Mouse (Mus musculus): Measurements from ENCODE around the gene Abhd12. TPM values are rescaled to one million over a fixed set of nuclear protein-coding genes. Genes with fewer than 3 reads are reported as not detected.

Abhd12 gene
- polyA plus RNA-seq, 1 experiment from 2014 or later = 63.0 TPM

DNA sequence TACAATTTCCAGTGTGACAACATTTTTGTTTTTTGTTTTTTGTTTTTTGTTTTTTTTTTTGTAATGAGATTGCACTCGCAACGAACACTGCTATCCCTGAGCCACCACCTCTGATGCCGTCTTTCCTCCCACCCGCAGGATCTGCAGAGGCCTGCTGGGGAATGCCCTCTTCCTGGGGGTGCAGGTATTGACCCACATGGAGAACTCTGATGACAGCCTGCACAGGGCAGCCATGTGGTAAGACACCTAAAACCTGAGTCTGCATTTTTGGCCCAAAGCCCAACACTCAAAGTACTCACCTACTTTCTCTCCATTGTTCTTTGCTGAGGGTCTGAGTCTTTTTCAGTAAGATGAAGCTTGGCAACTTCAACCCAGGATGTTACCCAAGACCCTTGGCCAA is 30.1 kb upstream of the Abhd12 start:
- H3K27ac ChIP-seq (ENCODE audit: low read length) = no peak overlapping the region
- ATAC-seq (ENCODE audit: insufficient number of reproducible peaks, insufficient read depth, low FRiP score, low read depth) = no peak
- H3K4me3 ChIP-seq (ENCODE audit: low read depth, low read length) = no peak overlapping the region
- H3K9me3 ChIP-seq (ENCODE audit: control insufficient read depth, low read depth, low read length) = no peaks in the 10 kb centered on the region
- H3K27me3 ChIP-seq (ENCODE audit: control insufficient read depth, insufficient read depth, low read length) = no peaks in the 10 kb centered on the region
- peaks cover 24% of the 10 kb centered on the region for H3K36me3 ChIP-seq (ENCODE audit: control insufficient read depth, insufficient read depth, low read length)
- H3K4me1 ChIP-seq (ENCODE audit: control insufficient read depth, insufficient read depth, low read length) = no peaks in the 10 kb centered on the region
- WGBS = 92% methylated on average over 4 of the region's 4 CpGs
- no peak overlapping the region for H3K9ac ChIP-seq (replicated peaks; ENCODE audit: low read depth, low read length)
- H3K4me2 ChIP-seq (replicated peaks; ENCODE audit: low read depth, low read length) = no peak overlapping the region

GRCm38 (mm10) chr2:150933482-150933881 is 28.9 kb upstream of the Abhd12 start:
- H3K27ac ChIP-seq (ENCODE audit: low read length) = no peak overlapping the region
- no peak overlapping the region for H3K4me3 ChIP-seq (ENCODE audit: low read depth, low read length)
- no peaks in the 10 kb centered on the region for H3K4me1 ChIP-seq (ENCODE audit: control insufficient read depth, insufficient read depth, low read length)
- peaks cover 24% of the 10 kb centered on the region for H3K36me3 ChIP-seq (ENCODE audit: control insufficient read depth, insufficient read depth, low read length)
- no peak for ATAC-seq (ENCODE audit: insufficient number of reproducible peaks, insufficient read depth, low FRiP score, low read depth)
- WGBS = 81% methylated on average over 19 of the region's 19 CpGs
- H3K9me3 ChIP-seq (ENCODE audit: control insufficient read depth, low read depth, low read length) = no peaks in the 10 kb centered on the region
- no peak overlapping the region for H3K4me2 ChIP-seq (replicated peaks; ENCODE audit: low read depth, low read length)
- H3K27me3 ChIP-seq (ENCODE audit: control insufficient read depth, insufficient read depth, low read length) = no peaks in the 10 kb centered on the region
- no peak overlapping the region for H3K9ac ChIP-seq (replicated peaks; ENCODE audit: low read depth, low read length)

- Histone ChIP-seq H3K27ac (ENCODE audit: low read length) (no peak overlapping the region), H3K4me3 (ENCODE audit: low read depth, low read length) (no peak overlapping the region), H3K9me3 (ENCODE audit: control insufficient read depth, low read depth, low read length) (no peaks in the 10 kb centered on the region), H3K4me1 (ENCODE audit: control insufficient read depth, insufficient read depth, low read length) (no peaks in the 10 kb centered on the region), H3K4me2 (replicated peaks; ENCODE audit: low read depth, low read length) (no peak overlapping the region), H3K9ac (replicated peaks; ENCODE audit: low read depth, low read length) (no peak overlapping the region), H3K27me3 (ENCODE audit: control insufficient read depth, insufficient read depth, low read length) (no peaks in the 10 kb centered on the region), H3K36me3 (ENCODE audit: control insufficient read depth, insufficient read depth, low read length) (peaks cover 20% of the 10 kb centered on the region)
- WGBS = 72% methylated on average over 3 of the region's 3 CpGs
- ATAC-seq (ENCODE audit: insufficient number of reproducible peaks, insufficient read depth, low FRiP score, low read depth) = no peak
Measured at GRCm38 (mm10) chr2:150930806-150931205, 26.3 kb upstream of the Abhd12 start.

DNA sequence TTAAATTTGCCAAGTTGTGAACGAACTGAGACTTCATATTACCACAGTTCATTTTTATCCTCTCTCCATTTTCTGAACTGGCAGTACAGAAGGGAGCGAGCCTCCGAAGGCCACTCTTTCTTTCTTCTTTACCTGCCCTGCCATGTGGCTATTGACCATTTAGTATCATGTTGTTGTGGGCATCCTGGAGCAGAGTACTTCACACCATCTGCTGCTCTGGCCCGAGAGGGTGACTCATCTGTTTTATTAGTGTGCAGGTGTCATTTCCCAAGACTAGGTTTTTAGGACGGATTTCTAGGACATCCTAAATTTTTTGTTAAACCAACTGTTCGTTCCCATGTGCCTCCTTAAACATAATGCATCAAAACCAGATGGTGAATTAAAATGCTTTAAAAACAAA is 24.6 kb upstream of the Abhd12 start:
- ATAC-seq (ENCODE audit: insufficient number of reproducible peaks, insufficient read depth, low FRiP score, low read depth) = no peak
- H3K4me1 ChIP-seq (ENCODE audit: control insufficient read depth, insufficient read depth, low read length) = no peaks in the 10 kb centered on the region
- no peak overlapping the region for H3K27ac ChIP-seq (ENCODE audit: low read length)
- no peak overlapping the region for H3K9ac ChIP-seq (replicated peaks; ENCODE audit: low read depth, low read length)
- H3K4me3 ChIP-seq (ENCODE audit: low read depth, low read length) = no peak overlapping the region
- H3K36me3 ChIP-seq (ENCODE audit: control insufficient read depth, insufficient read depth, low read length) = peaks cover 10% of the 10 kb centered on the region
- H3K27me3 ChIP-seq (ENCODE audit: control insufficient read depth, insufficient read depth, low read length) = no peaks in the 10 kb centered on the region
- no peak overlapping the region for H3K4me2 ChIP-seq (replicated peaks; ENCODE audit: low read depth, low read length)
- WGBS = 85% methylated on average over 6 of the region's 6 CpGs
- no peaks in the 10 kb centered on the region for H3K9me3 ChIP-seq (ENCODE audit: control insufficient read depth, low read depth, low read length)

DNA sequence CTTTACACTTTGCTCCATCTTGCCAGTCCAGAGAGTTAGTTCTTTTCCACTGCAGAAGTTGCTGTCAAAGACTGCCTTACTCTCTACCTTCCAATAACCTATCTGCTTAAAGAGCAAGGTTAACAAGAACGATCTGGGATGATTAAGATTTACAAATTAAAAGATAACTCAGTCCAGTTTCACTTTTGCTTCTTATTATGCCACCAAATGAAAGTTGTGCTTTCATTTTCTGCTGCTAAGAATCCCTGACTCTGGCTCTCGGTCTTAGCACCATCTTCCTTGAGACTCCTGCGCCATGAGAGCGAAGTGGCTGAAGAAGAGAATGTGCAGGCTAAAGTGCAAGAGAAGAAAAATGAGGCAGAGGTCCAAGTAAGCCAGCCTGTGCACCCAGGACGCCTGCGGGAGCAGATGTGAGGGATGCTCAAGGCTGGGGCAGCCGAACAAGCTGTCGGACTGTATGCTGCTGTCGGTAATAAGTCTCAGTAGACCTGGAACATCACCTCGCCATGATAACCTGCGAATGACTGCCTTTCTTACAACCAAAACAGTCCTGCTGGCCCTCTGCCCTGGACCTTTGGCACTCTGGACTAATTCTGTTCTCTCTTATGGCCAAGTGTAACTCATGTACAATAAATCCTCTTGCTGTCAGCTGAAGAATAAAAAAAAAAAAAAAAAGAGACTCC is 22.6 kb upstream of the Abhd12 start:
- H3K27ac ChIP-seq (ENCODE audit: low read length) = no peak overlapping the region
- 91% methylated on average over 11 of the region's 11 CpGs for WGBS
- peaks cover 14% of the 10 kb centered on the region for H3K36me3 ChIP-seq (ENCODE audit: control insufficient read depth, insufficient read depth, low read length)
- no peak overlapping the region for H3K9ac ChIP-seq (replicated peaks; ENCODE audit: low read depth, low read length)
- no peak for ATAC-seq (ENCODE audit: insufficient number of reproducible peaks, insufficient read depth, low FRiP score, low read depth)
- no peak overlapping the region for H3K4me2 ChIP-seq (replicated peaks; ENCODE audit: low read depth, low read length)
- H3K4me1 ChIP-seq (ENCODE audit: control insufficient read depth, insufficient read depth, low read length) = no peaks in the 10 kb centered on the region
- no peak overlapping the region for H3K4me3 ChIP-seq (ENCODE audit: low read depth, low read length)
- H3K9me3 ChIP-seq (ENCODE audit: control insufficient read depth, low read depth, low read length) = no peaks in the 10 kb centered on the region
- no peaks in the 10 kb centered on the region for H3K27me3 ChIP-seq (ENCODE audit: control insufficient read depth, insufficient read depth, low read length)

DNA sequence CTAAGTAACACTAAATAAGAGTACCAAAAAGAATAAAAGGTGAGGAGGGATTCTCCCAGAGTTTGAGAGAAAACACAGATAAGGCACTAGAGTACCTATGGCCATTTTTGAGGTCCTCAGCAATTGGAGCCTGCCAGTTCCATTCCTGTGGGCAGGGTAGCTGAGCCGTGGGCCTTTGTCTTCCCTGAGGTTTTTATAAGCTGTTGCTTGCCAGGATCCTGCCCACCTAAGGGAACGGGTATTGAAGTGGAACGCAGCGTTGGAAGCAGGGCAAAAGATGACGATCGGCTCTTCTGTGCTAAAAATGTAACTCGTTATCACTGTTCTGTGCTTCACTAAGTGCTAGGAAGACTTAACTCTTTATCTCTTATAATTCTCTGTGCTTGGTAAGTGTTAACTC is 19.0 kb upstream of the Abhd12 start:
- Histone ChIP-seq H3K27ac (ENCODE audit: low read length) (no peak overlapping the region), H3K36me3 (ENCODE audit: control insufficient read depth, insufficient read depth, low read length) (peaks cover 18% of the 10 kb centered on the region), H3K27me3 (ENCODE audit: control insufficient read depth, insufficient read depth, low read length) (no peaks in the 10 kb centered on the region), H3K9me3 (ENCODE audit: control insufficient read depth, low read depth, low read length) (no peaks in the 10 kb centered on the region), H3K4me3 (ENCODE audit: low read depth, low read length) (no peak overlapping the region), H3K4me1 (ENCODE audit: control insufficient read depth, insufficient read depth, low read length) (no peaks in the 10 kb centered on the region), H3K9ac (replicated peaks; ENCODE audit: low read depth, low read length) (no peak overlapping the region), H3K4me2 (replicated peaks; ENCODE audit: low read depth, low read length) (no peak overlapping the region)
- no peak for ATAC-seq (ENCODE audit: insufficient number of reproducible peaks, insufficient read depth, low FRiP score, low read depth)
- WGBS = 83% methylated on average over 7 of the region's 7 CpGs

DNA sequence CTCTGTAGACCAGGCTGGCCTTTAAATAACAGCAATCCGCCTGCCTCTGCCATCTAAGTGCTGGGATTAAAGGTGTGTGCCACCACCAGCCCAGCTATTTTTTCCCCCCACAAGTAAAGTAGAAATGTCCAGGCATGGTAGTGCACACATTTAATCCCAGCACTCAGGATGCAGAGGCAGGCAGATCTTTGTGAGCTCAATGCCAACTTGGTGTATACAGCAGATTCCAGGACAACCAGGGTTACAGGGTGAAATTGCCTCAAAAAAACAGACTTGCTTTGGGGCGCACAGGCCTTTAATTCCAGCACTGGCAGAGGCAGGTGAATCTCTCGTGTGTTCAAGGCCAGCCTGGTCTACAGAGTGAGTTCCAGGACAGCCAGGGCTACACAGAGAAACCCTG is 18.5 kb upstream of the Abhd12 start:
- Histone ChIP-seq H3K4me2 (replicated peaks; ENCODE audit: low read depth, low read length) (no peak overlapping the region), H3K9me3 (ENCODE audit: control insufficient read depth, low read depth, low read length) (no peaks in the 10 kb centered on the region), H3K4me1 (ENCODE audit: control insufficient read depth, insufficient read depth, low read length) (no peaks in the 10 kb centered on the region), H3K27me3 (ENCODE audit: control insufficient read depth, insufficient read depth, low read length) (no peaks in the 10 kb centered on the region), H3K9ac (replicated peaks; ENCODE audit: low read depth, low read length) (no peak overlapping the region), H3K4me3 (ENCODE audit: low read depth, low read length) (no peak overlapping the region), H3K27ac (ENCODE audit: low read length) (no peak overlapping the region), H3K36me3 (ENCODE audit: control insufficient read depth, insufficient read depth, low read length) (peaks cover 18% of the 10 kb centered on the region)
- 92% methylated on average over 3 of the region's 3 CpGs for WGBS
- ATAC-seq (ENCODE audit: insufficient number of reproducible peaks, insufficient read depth, low FRiP score, low read depth) = no peak

DNA sequence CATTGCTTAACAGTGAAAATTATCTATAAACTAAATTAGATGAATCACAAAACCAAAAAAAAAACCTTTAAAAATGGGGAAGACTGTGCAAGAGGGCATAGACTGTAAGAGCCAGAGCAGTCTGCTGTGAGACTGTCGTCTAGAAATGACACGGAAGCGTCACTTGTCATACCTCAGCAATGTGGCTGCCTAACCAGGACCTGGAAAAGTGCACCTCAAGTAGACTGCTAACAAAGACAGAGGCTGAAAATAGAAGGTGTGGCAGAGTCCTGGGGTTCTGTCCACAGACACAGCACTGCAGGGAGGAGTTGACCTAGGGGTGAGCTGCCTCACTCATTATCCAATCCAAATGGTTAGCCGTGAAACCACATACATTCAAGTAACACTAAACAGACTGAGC is 17.6 kb upstream of the Abhd12 start:
- no peak overlapping the region for H3K9ac ChIP-seq (replicated peaks; ENCODE audit: low read depth, low read length)
- peaks cover 12% of the 10 kb centered on the region; the same call in 1 of the 2 replicates for H3K36me3 ChIP-seq (ENCODE audit: control insufficient read depth, insufficient read depth, low read length)
- 89% methylated on average over 4 of the region's 4 CpGs for WGBS
- H3K4me2 ChIP-seq (replicated peaks; ENCODE audit: low read depth, low read length) = no peak overlapping the region
- no peak for ATAC-seq (ENCODE audit: insufficient number of reproducible peaks, insufficient read depth, low FRiP score, low read depth)
- H3K4me1 ChIP-seq (ENCODE audit: control insufficient read depth, insufficient read depth, low read length) = no peaks in the 10 kb centered on the region
- no peak overlapping the region for H3K4me3 ChIP-seq (ENCODE audit: low read depth, low read length)
- no peak overlapping the region for H3K27ac ChIP-seq (ENCODE audit: low read length)
- no peaks in the 10 kb centered on the region for H3K9me3 ChIP-seq (ENCODE audit: control insufficient read depth, low read depth, low read length)
- H3K27me3 ChIP-seq (ENCODE audit: control insufficient read depth, insufficient read depth, low read length) = no peaks in the 10 kb centered on the region

GRCm38 (mm10) chr2:150921697-150922096 is 17.2 kb upstream of the Abhd12 start:
- no peaks in the 10 kb centered on the region for H3K9me3 ChIP-seq (ENCODE audit: control insufficient read depth, low read depth, low read length)
- H3K4me2 ChIP-seq (replicated peaks; ENCODE audit: low read depth, low read length) = no peak overlapping the region

More at GRCm38 (mm10) chr2:150921697-150922096, 17.2 kb upstream of the Abhd12 start:
- no peak overlapping the region for H3K9ac ChIP-seq (replicated peaks; ENCODE audit: low read depth, low read length)
- H3K27me3 ChIP-seq (ENCODE audit: control insufficient read depth, insufficient read depth, low read length) = no peaks in the 10 kb centered on the region
- 89% methylated on average over 6 of the region's 6 CpGs for WGBS
- H3K4me1 ChIP-seq (ENCODE audit: control insufficient read depth, insufficient read depth, low read length) = no peaks in the 10 kb centered on the region
- no peak overlapping the region for H3K4me3 ChIP-seq (ENCODE audit: low read depth, low read length)
- no peak for ATAC-seq (ENCODE audit: insufficient number of reproducible peaks, insufficient read depth, low FRiP score, low read depth)
- peaks cover 12% of the 10 kb centered on the region; the same call in 1 of the 2 replicates for H3K36me3 ChIP-seq (ENCODE audit: control insufficient read depth, insufficient read depth, low read length)
- no peak overlapping the region for H3K27ac ChIP-seq (ENCODE audit: low read length)
